ENCODE assay signal across 8 mouse cellular contexts in genomic region chr16:33583881-33584454, GRCm38 (mm10).
DNase-seq lines count a peak whose midpoint lies in the region; ATAC-seq and TF ChIP-seq lines count a peak whose summit lies in the region.

No protein-coding gene starts in this region.

- 18% methylated on average over 19 of the region's 19 CpGs for WGBS in intestine, embryonic 15.5 days
- 4% methylated on average over 19 of the region's 19 CpGs for WGBS in liver, embryonic 15.5 days (ENCODE audit: insufficient replicate concordance)
- 34% methylated on average over 19 of the region's 19 CpGs for WGBS in neural tube, embryonic 11.5 days

- peak overlapping the region; percentile 76 for H3K27ac ChIP-seq in left cerebral cortex, adult 2 months
- H3K27ac ChIP-seq in intestine, embryonic 15.5 days: peak overlapping the region; percentile 94
- 0 out of 2 replicates have a peak overlapping the region, but pooled peaks have one; percentile 45 for H3K27ac ChIP-seq in liver, embryonic 15.5 days (replicated peaks)
- peak overlapping the region; percentile 77 for H3K27ac ChIP-seq in neural tube, embryonic 11.5 days (ENCODE audit: low read depth, low read length)

- intact Hi-C loops in left cerebral cortex, adult 2 months (cut with DNase I): loop anchor here (5.0 kb wide), 1 partner anchor 98 kb away; the partner anchor contains the start of gene Heg1

- H3K4me2 ChIP-seq in intestine, embryonic 15.5 days (replicated peaks): peak overlapping the region; percentile 45
- H3K4me2 ChIP-seq in liver, embryonic 15.5 days: peak overlapping the region; percentile 43
- peak overlapping the region; percentile 17 for H3K4me2 ChIP-seq in neural tube, embryonic 11.5 days (ENCODE audit: low read depth)

- ATAC-seq in intestine, embryonic 15.5 days: peak; percentile 39
- peak; percentile 22; the same call in 1 of the 2 replicates for ATAC-seq in liver, embryonic 15.5 days (ENCODE audit: insufficient read depth)
- ATAC-seq in neural tube, embryonic 11.5 days (ENCODE audit: insufficient read depth, low FRiP score, low TSS enrichment): 0 out of 2 replicates have a peak, but pooled peaks have one; percentile 7
- ATAC-seq in megakaryocyte-erythroid progenitor cell, adult 5-6 weeks (replicated peaks; ENCODE audit: low FRiP score, low TSS enrichment, poor library complexity, severe bottlenecking): no peak

- no peaks in the 10 kb centered on the region for H3K9me3 ChIP-seq in intestine, embryonic 15.5 days
- no peaks in the 10 kb centered on the region for H3K9me3 ChIP-seq in liver, embryonic 15.5 days (replicated peaks)
- no peaks in the 10 kb centered on the region for H3K9me3 ChIP-seq in neural tube, embryonic 11.5 days (ENCODE audit: control insufficient read depth, low read length)

- no peaks in the 10 kb centered on the region for H3K27me3 ChIP-seq in intestine, embryonic 15.5 days (replicated peaks)
- H3K27me3 ChIP-seq in liver, embryonic 15.5 days: peaks cover 27% of the 10 kb centered on the region
- H3K27me3 ChIP-seq in neural tube, embryonic 11.5 days (ENCODE audit: control insufficient read depth, insufficient read depth, low read length): no peaks in the 10 kb centered on the region

- no peak for DNase-seq in left cerebral cortex, adult 2 months (ENCODE audit: extremely low spot score in 1 of 2, low spot score in 2 of 2)
- no peak for DNase-seq in left cerebral cortex, adult 11 months (ENCODE audit: low spot score)
- peak; percentile 77 to 88 for DNase-seq in heart, adult 18-20 months
- DNase-seq in neural tube, embryonic 11.5 days (ENCODE audit: low spot score): no peak
- DNase-seq in layer of hippocampus, postnatal 10 days (ENCODE audit: low spot score in 2 of 2): no peak

- TF ChIP-seq CTCF in left cerebral cortex, adult 2 months (IDR thresholded peaks at IDR 0.05): no peak; the same call in 1 of the 2 replicates

- no peaks in the 10 kb centered on the region for H3K36me3 ChIP-seq in intestine, embryonic 15.5 days
- H3K36me3 ChIP-seq in liver, embryonic 15.5 days (replicated peaks): no peaks in the 10 kb centered on the region
- H3K36me3 ChIP-seq in neural tube, embryonic 11.5 days (ENCODE audit: control insufficient read depth, insufficient read depth, low read length): no peaks in the 10 kb centered on the region

- H3K4me3 ChIP-seq in left cerebral cortex, adult 2 months: peak overlapping the region; percentile 11; the same call in 1 of the 2 replicates
- 0 out of 2 replicates have a peak overlapping the region, but pooled peaks have one; percentile 4 for H3K4me3 ChIP-seq in intestine, embryonic 15.5 days (replicated peaks)
- no peak overlapping the region; the same call in 1 of the 2 replicates for H3K4me3 ChIP-seq in liver, embryonic 15.5 days (replicated peaks)
- H3K4me3 ChIP-seq in neural tube, embryonic 11.5 days (ENCODE audit: low read depth, low read length): no peak overlapping the region

- H3K4me1 ChIP-seq in intestine, embryonic 15.5 days (replicated peaks): peaks cover 50% of the 10 kb centered on the region
- H3K4me1 ChIP-seq in liver, embryonic 15.5 days (replicated peaks): peaks cover 10% of the 10 kb centered on the region; the same call in 1 of the 2 replicates
- peaks cover 19% of the 10 kb centered on the region for H3K4me1 ChIP-seq in neural tube, embryonic 11.5 days (ENCODE audit: control insufficient read depth, insufficient read depth, low read length)

- peak overlapping the region; percentile 29; the same call in 1 of the 2 replicates for H3K9ac ChIP-seq in intestine, embryonic 15.5 days
- H3K9ac ChIP-seq in liver, embryonic 15.5 days: no peak overlapping the region
- peak overlapping the region; percentile 12 for H3K9ac ChIP-seq in neural tube, embryonic 11.5 days (ENCODE audit: low read length)

Comparison
In these comparisons a context has a peak if more than half of its experiments do, and no peak if none do; other contexts are left out.
1. DNase-seq: peak in heart, adult 18-20 months (2 of 2); none in left cerebral cortex, adult 2 months (0 of 2), left cerebral cortex, adult 11 months (single experiment), neural tube, embryonic 11.5 days (single experiment) and layer of hippocampus, postnatal 10 days (0 of 2).
2. H3K4me3 ChIP-seq: peak in left cerebral cortex, adult 2 months (single experiment) and intestine, embryonic 15.5 days (single experiment); none in liver, embryonic 15.5 days (single experiment) and neural tube, embryonic 11.5 days (single experiment).
3. Peak in every context shown above with its lines, with median percentiles within 50 percentile points of each other: H3K27ac ChIP-seq and H3K4me2 ChIP-seq.